Mouse (Mus musculus) common myeloid progenitor, adult 5-6 weeks (primary cell): ENCODE results near the gene Tmprss6. TPM values are rescaled to one million over a fixed set of nuclear protein-coding genes. Genes with fewer than 3 reads are reported as not detected.
A peak's percentile ranks its signal among the peaks of the same experiment; 100 is the strongest.

Experiments
- ATAC-seq: replicated peaks from 2 replicates; pipeline ENCODE4 v1.8.0; 2016; ENCODE audit warnings: low read depth, mild to moderate bottlenecking, moderate TSS enrichment, inconsistent platforms; ENCODE audit not compliant: poor library complexity, severe bottlenecking
- total RNA-seq: library from RNA; stranded (forward); fragments of 200-1000, 187-1606 nt; gene quantifications from 2 replicates; pipeline ENCODE4 v1.2.3, GENCODE M21; 2017

Gene Tmprss6
- total RNA-seq, 1 experiment from 2014 or later, result not detected

- ATAC-seq, result no peak
Observed at GRCm38 (mm10) chr15:78425230-78425629, 43.2 kb downstream of the Tmprss6 start.

GRCm38 (mm10) chr15:78424507-78424906, 43.9 kb downstream of the Tmprss6 start:
- no peak for ATAC-seq

- ATAC-seq, result peak; percentile 72
Observed at GRCm38 (mm10) chr15:78422046-78422956, 46.1 kb downstream of the Tmprss6 start.

- 0 out of 2 replicates have a peak, but pooled peaks have one; percentile 20 for ATAC-seq
Observed at GRCm38 (mm10) chr15:78420395-78420794, 48.0 kb downstream of the Tmprss6 start.

- ATAC-seq, result no peak
Observed at GRCm38 (mm10) chr15:78416937-78417336, 51.5 kb downstream of the Tmprss6 start.

- no peak for ATAC-seq
Observed at GRCm38 (mm10) chr15:78414157-78414556, 54.3 kb downstream of the Tmprss6 start.

GRCm38 (mm10) chr15:78413719-78414117, 54.7 kb downstream of the Tmprss6 start:
- ATAC-seq, result no peak

- ATAC-seq, result peak; percentile 87
Observed at GRCm38 (mm10) chr15:78413083-78413718, 55.2 kb downstream of the Tmprss6 start.

GRCm38 (mm10) chr15:78409570-78410052, 58.8 kb downstream of the Tmprss6 start:
- ATAC-seq, result no peak

- ATAC-seq, result peak; percentile 91
Observed at GRCm38 (mm10) chr15:78406293-78406934, 62.0 kb downstream of the Tmprss6 start, which contains the start of gene Mpst. Gene Mpst, plus strand, starts transcription at chr15:78406416.

GRCm38 (mm10) chr15:78405517-78406211, 62.8 kb downstream of the Tmprss6 start, which contains the start of gene Tst:
Gene Tst, minus strand, starts transcription at chr15:78405907.
- ATAC-seq, result peak; percentile 31; the same call in 1 of the 2 replicates

GRCm38 (mm10) chr15:78405098-78405497, 63.3 kb downstream of the Tmprss6 start:
- no peak for ATAC-seq

- no peak for ATAC-seq
Observed at GRCm38 (mm10) chr15:78403896-78404295, 64.5 kb downstream of the Tmprss6 start.

- no peak for ATAC-seq
Observed at GRCm38 (mm10) chr15:78403301-78403741, 65.1 kb downstream of the Tmprss6 start.

GRCm38 (mm10) chr15:78402423-78402822, 66.0 kb downstream of the Tmprss6 start:
- no peak for ATAC-seq

- ATAC-seq, result 0 out of 2 replicates have a peak, but pooled peaks have one; percentile 8
Observed at GRCm38 (mm10) chr15:78401921-78402320, 66.5 kb downstream of the Tmprss6 start.

- ATAC-seq, result peak; percentile 57
Observed at GRCm38 (mm10) chr15:78401345-78401744, 67.1 kb downstream of the Tmprss6 start.

GRCm38 (mm10) chr15:78395478-78395962, 72.9 kb downstream of the Tmprss6 start, which contains the start of gene Tex33:
Gene Tex33, minus strand, starts transcription at chr15:78395912.
- no peak for ATAC-seq

GRCm38 (mm10) chr15:78390855-78391254, 77.6 kb downstream of the Tmprss6 start:
- ATAC-seq, result no peak
